Mouse (Mus musculus) E14TG2a.4 (cell line): ENCODE results near the gene Psen2.

Source experiments
- CTCF ChIP-seq: conservative IDR thresholded peaks from 2 replicates; pipeline ENCODE4 v1.5.1; 2014; ENCODE audit warnings: low read length
- NANOG ChIP-seq: IDR thresholded peaks from 2 replicates; pipeline ENCODE4 v1.6.1; 2014; ENCODE audit warnings: borderline replicate concordance, low read length, mixed read lengths
- POU5F1 ChIP-seq: IDR thresholded peaks from 2 replicates; pipeline ENCODE4 v1.6.1; 2014; ENCODE audit warnings: low read length, borderline replicate concordance

DNA sequence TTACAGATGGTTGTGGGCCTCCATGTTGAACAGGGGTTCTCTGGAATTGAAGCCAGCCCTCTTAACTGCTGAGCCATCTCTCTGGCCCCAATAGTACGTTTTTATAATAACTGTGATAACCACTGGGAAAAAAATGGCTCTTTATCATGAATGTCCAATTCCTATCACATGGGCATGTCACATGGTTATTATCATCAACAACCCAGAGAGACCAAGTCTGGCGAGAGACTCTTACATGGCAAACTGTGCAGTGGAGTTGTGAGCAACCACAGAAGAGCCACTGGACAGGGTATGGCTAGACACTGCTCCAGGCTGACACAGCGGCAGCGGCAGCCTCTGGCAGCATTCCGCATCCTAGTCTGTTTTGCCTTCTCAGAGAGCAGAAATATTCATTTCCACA is 8.9 kb downstream of the Psen2 start:
- no peak for TF ChIP-seq CTCF
- no peak for TF ChIP-seq POU5F1
- no peak for TF ChIP-seq NANOG
